Mouse (Mus musculus) retina, postnatal 1 day (tissue): ENCODE results near the gene Olfr71.

Experiments used
- DNase-seq: peaks from one replicate; pipeline ENCODE4 v3.0.0-alpha.2; 2012

The Olfr71 gene

GRCm38 (mm10) chr4:43709869-43710268 is at the start of gene Olfr71:
TSS of gene Olfr71 (minus strand) at chr4:43710255.
- DNase-seq: no peak

- DNase-seq: no peak
Measured at GRCm38 (mm10) chr4:43757213-43757612, 47.2 kb upstream of the Olfr71 start.

- DNase-seq: peak; percentile 65
Measured at GRCm38 (mm10) chr4:43745187-43745586, 35.1 kb upstream of the Olfr71 start.

- no peak for DNase-seq
Measured at GRCm38 (mm10) chr4:43743099-43743498, 33.0 kb upstream of the Olfr71 start.

GRCm38 (mm10) chr4:43742637-43743036 is 32.6 kb upstream of the Olfr71 start:
- no peak for DNase-seq

GRCm38 (mm10) chr4:43741526-43741925 is 31.5 kb upstream of the Olfr71 start:
- DNase-seq: no peak

- no peak for DNase-seq
Measured at GRCm38 (mm10) chr4:43738989-43739674, 29.1 kb upstream of the Olfr71 start.

DNA sequence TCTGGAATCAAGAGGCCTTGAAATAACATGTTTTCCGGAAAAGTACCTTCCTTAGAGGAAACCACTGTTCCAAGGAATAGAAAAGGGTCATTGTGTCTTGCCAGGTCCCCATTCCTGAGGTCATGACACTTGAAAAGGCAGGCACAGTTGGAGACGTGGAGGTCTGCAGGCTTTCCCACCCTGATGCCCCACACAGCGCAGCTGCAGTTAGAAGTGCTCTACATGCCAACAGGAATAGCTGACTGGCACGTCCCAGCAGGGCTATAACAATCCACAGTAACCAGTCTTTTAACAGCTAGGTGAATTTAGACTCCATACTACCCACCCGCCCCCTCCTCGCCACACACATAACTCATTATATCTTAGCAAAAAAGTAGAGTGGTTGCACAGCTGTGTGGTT is 27.1 kb upstream of the Olfr71 start:
- DNase-seq: no peak

- no peak for DNase-seq
Measured at GRCm38 (mm10) chr4:43733186-43733585, 23.1 kb upstream of the Olfr71 start.

DNA sequence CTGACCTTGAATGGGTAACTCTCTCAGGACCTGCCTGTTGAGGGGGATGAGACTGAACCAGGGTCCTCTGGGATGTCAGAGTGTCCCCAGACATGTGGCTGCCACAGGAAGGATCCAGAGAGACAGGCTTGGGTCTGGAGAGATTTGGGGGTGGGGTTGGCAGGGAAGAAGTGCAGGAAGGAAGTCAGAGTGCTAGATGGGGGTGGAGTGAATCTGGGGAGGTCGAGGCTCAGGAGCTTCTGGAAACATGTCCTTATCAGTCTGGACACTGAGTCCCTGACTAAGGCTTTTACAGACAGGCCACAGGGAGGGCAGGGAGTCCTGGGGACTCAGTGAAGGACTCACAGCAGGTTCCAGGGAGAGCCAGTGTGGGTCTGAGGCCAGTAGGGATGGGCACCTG is 22.1 kb upstream of the Olfr71 start:
- no peak for DNase-seq

DNA sequence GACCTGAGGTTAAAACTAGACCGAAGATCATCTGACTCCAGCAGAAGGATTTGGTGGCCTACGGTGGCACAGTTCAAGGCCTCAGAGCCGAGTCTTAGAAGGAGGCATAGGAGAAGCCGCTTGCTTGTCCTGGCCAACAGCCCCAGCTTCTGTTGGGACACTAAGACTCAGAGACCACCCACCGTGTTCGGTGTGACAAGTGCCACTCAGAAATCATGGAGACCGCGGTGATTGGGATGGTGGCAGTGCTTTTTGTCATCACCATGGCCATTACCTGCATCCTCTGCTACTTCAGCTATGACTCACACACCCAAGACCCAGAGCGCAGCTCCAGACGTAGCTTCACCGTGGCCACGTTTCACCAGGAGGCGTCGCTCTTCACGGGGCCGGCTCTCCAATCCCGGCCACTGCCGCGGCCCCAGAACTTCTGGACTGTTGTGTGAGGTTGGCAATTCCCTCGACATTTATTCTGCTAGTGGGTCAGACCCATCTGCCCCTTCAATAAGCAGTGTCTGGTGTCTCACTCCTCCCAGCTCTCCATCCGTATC is 20.8 kb upstream of the Olfr71 start:
- DNase-seq: no peak

DNA sequence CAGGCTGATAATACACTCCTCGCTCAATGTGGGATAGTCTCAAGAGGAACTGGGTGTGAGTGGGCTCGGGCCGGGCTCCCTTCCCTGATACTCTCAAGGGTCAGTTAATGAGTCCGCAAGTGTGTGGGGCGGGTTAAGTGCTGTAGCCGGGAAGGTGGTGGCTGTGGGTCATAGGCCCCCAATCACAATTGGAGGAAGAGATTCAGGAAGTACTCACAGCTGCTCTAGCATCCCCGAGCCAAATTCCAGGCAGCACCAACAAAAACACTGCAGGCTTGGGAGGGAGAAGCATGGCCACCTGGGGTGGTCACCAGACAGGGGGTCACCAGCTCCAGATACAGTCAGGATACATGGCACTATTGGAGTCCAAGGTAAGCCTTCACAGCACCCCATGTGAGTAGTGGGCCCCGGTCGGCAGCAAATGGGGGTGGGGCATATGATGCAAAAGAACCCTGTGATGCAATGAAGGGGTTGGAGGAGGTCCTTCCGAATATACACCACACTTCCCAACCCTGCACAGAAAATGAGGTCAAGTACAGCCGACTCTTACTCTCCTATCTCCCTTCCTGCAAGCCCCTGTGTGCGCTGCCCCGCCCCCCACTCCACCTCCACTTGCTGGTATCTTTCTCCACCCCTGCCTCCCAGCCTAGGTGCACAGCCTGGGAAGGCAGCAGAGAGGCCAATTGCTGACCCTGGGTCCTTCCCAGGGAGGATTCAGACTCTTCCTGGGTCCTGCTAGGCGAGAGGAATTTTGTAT is 19.9 kb upstream of the Olfr71 start, which contains the start of gene Spaar:
Spaar (plus strand) TSS at position 241 of the 757 bp plus-strand sequence.
- no peak for DNase-seq

- DNase-seq: no peak
Measured at GRCm38 (mm10) chr4:43729126-43729525, 19.1 kb upstream of the Olfr71 start.

DNA sequence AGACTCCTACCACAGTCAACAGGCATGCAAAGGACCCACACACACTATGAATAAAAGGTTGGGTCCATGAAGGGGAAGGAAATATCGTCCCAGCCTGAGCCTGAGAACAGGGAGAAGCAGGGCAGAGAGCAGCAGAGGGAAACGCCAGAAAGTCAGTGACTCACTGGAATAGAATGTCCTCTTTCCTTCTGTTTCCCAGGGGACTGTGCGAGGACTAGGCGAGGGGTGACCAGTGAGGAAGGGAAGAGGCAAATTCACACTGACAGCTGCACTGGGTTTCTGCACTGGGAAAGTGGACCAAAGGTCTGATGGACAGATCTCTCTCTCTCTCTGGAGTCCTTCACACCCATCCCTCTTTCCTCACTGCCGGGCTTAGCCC is 18.5 kb upstream of the Olfr71 start:
- no peak for DNase-seq

DNA sequence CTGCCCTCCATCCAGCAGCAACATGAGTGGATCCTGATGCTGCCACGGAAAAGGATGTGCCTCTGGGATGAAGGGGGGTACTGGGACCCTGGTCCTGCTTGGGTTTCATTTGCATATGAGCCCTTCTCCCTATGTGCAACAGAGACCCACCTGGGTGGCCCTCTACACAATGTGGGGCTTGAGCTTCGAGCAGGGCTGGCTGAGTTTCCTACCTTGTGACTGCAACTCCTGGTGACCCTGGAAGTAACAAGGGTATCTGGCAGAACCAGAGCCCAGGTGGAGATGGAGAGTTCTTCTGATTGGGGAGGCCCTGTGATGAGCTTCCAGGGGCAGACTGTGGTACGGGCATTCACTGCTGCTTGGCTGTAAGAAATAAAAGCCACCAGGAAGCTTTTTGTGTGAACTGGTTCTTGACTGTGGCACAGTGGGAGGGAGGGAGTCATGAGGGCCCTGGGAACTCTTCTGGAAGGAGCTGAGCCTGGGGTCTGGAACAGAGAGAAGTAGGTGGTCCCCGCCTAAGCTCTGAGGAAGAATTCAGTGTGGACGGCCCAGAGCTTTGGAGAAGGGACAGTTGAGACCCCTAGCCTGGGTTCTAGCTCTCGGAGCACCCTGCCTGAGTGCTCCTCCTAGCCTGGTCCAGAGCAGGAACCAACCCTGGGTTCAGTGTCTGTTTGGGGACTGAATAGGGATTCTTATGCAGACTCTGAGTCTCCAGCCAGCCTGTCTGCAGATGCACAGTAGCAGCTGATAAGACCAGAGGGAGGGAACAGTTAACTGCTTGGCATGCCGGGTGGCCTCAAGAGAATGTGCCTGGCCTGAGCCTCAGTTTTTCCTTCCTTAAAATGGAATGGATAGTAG is 17.9 kb upstream of the Olfr71 start:
- no peak for DNase-seq

DNA sequence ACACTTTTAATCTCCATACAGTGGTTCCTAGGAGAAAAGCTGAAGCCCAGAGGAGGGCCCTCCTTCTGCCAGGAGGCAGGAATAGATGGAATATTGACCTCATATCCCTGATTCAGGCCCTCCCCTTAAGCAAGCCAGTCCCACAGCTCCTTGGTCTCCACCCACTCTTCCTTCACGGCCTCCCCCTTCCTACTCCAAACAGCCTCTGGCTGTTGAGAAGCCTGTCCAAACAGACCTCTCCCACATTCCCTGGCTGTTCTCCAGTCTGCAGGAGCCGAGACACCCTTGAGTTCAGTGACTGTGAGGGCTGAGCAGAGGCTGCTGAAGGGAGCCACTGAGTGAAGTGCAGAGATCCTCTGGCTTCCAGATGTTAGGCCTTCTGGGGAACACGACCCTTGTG is 16.9 kb upstream of the Olfr71 start, which contains the start of gene Hrct1:
Hrct1 (plus strand) TSS at position 194 of the 400 bp plus-strand sequence.
- no peak for DNase-seq

DNA sequence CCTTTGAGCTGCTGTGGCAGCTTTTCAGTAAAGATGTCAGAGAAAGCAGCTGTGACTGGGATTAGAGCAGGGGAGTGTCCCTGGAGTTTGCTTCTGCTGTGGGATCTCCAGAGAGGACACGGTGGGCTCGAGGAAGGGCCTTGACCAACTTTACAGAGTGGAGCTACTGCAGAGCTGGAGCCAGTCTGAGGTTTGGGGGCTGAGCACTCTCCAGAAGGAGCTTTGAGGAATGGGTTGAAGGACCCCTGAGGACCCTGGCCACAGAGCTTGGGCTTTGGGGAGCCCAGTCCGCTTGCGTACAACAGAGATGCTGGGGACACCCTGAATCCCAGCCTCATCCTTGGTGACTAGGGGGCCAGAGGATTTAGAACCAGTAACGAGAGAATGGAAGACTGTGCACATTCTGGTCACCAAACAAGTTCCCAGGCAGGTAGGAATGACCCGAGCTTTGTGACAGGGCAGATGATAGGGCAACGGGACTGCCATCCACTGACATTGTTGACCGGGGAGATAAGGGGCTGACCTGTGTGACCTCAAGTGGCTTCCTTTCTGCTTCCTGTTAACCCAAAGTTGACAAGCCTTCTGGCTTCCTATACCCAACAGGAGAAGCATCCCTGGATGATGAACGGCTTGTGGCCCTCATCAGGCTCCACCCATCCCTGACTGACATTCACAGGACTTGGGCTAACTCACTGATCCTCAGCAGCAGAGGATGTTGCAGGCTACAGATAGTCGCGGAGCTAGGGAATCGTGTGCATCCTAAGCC is 16.4 kb upstream of the Olfr71 start:
- no peak for DNase-seq

- DNase-seq: peak; percentile 69
Measured at GRCm38 (mm10) chr4:43724764-43725163, 14.7 kb upstream of the Olfr71 start.

DNA sequence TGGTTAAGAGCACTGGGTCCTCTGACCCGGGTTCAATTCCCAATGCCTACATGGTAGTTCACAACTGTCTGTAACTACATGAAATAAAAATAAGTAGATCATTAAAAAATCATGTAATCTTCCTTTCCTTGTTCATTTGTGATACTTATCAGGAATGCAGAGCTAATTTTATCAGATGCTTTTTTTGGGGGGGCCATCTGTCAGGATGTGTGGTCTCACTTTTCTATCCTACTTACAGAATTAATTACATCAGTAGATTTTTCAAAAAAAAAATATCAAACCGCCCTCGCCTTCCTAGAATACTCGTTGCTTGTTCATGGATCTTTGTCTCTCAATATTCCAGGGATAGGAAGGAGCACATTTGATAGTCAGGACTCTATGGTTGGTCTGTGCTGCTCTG is 12.1 kb upstream of the Olfr71 start:
- DNase-seq: no peak

- DNase-seq: peak; percentile 71
Measured at GRCm38 (mm10) chr4:43720491-43721228, 10.6 kb upstream of the Olfr71 start.

DNA sequence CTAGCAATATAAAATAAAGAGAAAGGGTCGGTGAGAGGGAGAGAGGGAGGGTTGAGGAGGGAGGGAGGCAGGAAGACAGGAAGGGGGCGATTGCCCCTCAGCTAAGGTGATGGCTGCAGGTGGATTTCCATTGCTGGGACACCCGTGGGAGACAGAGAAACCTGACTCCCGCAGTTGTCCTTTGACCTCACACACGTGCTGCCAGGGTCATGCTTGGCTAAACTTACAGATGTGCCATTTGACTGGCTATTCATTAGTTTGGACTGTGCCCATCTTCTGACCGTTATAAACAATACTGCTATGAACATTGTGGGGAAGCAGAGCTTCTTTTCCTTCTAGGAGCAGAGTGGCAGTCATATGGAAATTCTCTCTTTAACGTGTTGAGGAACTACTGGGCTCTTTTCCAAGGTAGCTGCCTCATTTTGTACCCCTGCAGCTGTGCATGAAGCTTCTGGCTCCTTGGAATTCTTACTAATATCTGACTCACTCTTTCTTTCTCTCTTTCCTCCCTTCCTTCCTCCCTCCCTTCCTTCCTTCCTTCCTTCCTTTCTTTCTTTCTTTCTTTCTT is 3.7 kb upstream of the Olfr71 start:
- no peak for DNase-seq
